ENCODE assay signal across 9 mouse cellular contexts in the genomic region with DNA sequence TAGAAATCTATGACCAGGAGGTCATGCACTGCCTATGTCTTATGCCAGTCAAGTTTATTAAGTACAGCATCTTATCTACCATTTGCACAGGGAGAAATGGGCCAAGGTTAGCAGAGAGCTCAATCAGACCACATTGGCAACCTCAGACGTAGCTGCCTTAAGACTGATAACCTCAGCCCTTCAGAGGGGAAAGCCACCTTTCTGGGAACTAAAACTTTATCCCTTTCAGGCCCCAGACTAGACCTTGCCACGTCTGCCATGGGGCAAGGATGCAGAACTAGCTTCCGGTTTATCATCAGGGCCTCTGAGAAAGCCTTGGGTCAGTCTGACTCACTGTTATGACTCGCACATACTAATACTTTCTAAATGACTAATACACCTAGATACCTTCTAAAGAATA.
"Had no signal": no experiment of that assay in that cellular context is flagged by ENCODE, and none has a peak within 500 bp of the region (broad histone marks: within the 10 kb centered on the region; RNA-seq: fewer than 3 reads in every experiment).

No protein-coding gene starts in this region.

- DNase-seq: kidney, postnatal 14 days; kidney, postnatal 4 days; left cerebral cortex, postnatal 4 days; liver, postnatal 0 days; lung, embryonic 14.5 days; right cerebral cortex, adult 18-20 months; right cerebral cortex, postnatal 14 days; right cerebral cortex, postnatal 4 days; thymus, postnatal 36 days had no signal
